Mouse (Mus musculus): ENCODE measurements around the gene Cebpzos. TPM values are rescaled to one million over a fixed set of nuclear protein-coding genes. Genes with fewer than 3 reads are reported as not detected.

Cebpzos gene
- polyA plus RNA-seq, 1 experiment from 2014 or later: 113 TPM

- no peaks in the 10 kb centered on the region for H3K9me3 ChIP-seq (ENCODE audit: control insufficient read depth)
- H3K27me3 ChIP-seq (replicated peaks; ENCODE audit: control insufficient read depth, insufficient read depth, low read length): no peaks in the 10 kb centered on the region
- ATAC-seq: no peak
- peak overlapping the region; percentile 61 for H3K4me3 ChIP-seq (ENCODE audit: low read depth, low read length)
- H3K36me3 ChIP-seq (ENCODE audit: control insufficient read depth, insufficient read depth): peaks cover 39% of the 10 kb centered on the region
- no peaks in the 10 kb centered on the region for H3K4me1 ChIP-seq (replicated peaks; ENCODE audit: control insufficient read depth, insufficient read depth, low read length)
- H3K9ac ChIP-seq (ENCODE audit: low read depth, low read length): peak overlapping the region; percentile 68
- peak overlapping the region; percentile 78 for H3K4me2 ChIP-seq (replicated peaks; ENCODE audit: low read depth)
- WGBS: 77% methylated on average over 2 of the region's 2 CpGs
- TF ChIP-seq CTCF (IDR thresholded peaks at IDR 0.05; ENCODE audit: low read depth): no peak
- no peak overlapping the region for H3K27ac ChIP-seq (ENCODE audit: low read depth, low read length)
These were observed 19.6 kb downstream of the Cebpzos start for GRCm38 (mm10) chr17:78935857-78936256.

GRCm38 (mm10) chr17:78936466-78937228, 20.3 kb downstream of the Cebpzos start, which contains the start of the genes Cebpz and Ndufaf7:
Gene Cebpz, minus strand, starts transcription at chr17:78937066.
Gene Ndufaf7, plus strand, starts transcription at chr17:78937136.
- Histone ChIP-seq H3K9ac (ENCODE audit: low read depth, low read length) (peak within 1 kb of the TSS; percentile 68), H3K4me3 (ENCODE audit: low read depth, low read length) (peak within 1 kb of the TSS; percentile 61), H3K27me3 (replicated peaks; ENCODE audit: control insufficient read depth, insufficient read depth, low read length) (no peaks in the 10 kb centered on the region), H3K36me3 (ENCODE audit: control insufficient read depth, insufficient read depth) (peaks cover 35% of the 10 kb centered on the region), H3K9me3 (ENCODE audit: control insufficient read depth) (no peaks in the 10 kb centered on the region), H3K4me2 (replicated peaks; ENCODE audit: low read depth) (peak within 1 kb of the TSS; percentile 78), H3K4me1 (replicated peaks; ENCODE audit: control insufficient read depth, insufficient read depth, low read length) (no peaks in the 10 kb centered on the region), H3K27ac (ENCODE audit: low read depth, low read length) (peak within 1 kb of the TSS; percentile 9; the same call in 1 of the 2 replicates)
- TF ChIP-seq CTCF (IDR thresholded peaks at IDR 0.05; ENCODE audit: low read depth): no peak
- WGBS: under 1% methylated on average over 45 of the region's 45 CpGs
- peak; percentile 100 for ATAC-seq

GRCm38 (mm10) chr17:78937229-78937853, 21.0 kb downstream of the Cebpzos start:
- Histone ChIP-seq H3K9ac (ENCODE audit: low read depth, low read length) (peak overlapping the region; percentile 68), H3K4me3 (ENCODE audit: low read depth, low read length) (peak overlapping the region; percentile 61), H3K4me2 (replicated peaks; ENCODE audit: low read depth) (peak overlapping the region; percentile 78), H3K9me3 (ENCODE audit: control insufficient read depth) (no peaks in the 10 kb centered on the region), H3K36me3 (ENCODE audit: control insufficient read depth, insufficient read depth) (peaks cover 33% of the 10 kb centered on the region), H3K27me3 (replicated peaks; ENCODE audit: control insufficient read depth, insufficient read depth, low read length) (no peaks in the 10 kb centered on the region), H3K4me1 (replicated peaks; ENCODE audit: control insufficient read depth, insufficient read depth, low read length) (no peaks in the 10 kb centered on the region), H3K27ac (ENCODE audit: low read depth, low read length) (no peak overlapping the region)
- no peak; the same call in none of the 2 replicates for ATAC-seq
- 4% methylated on average over 26 of the region's 26 CpGs for WGBS
- TF ChIP-seq CTCF (IDR thresholded peaks at IDR 0.05; ENCODE audit: low read depth): no peak

- no peak for ATAC-seq
- Histone ChIP-seq H3K36me3 (ENCODE audit: control insufficient read depth, insufficient read depth) (peaks cover 34% of the 10 kb centered on the region; the same call in 1 of the 2 replicates), H3K9ac (ENCODE audit: low read depth, low read length) (no peak overlapping the region), H3K9me3 (ENCODE audit: control insufficient read depth) (no peaks in the 10 kb centered on the region), H3K27me3 (replicated peaks; ENCODE audit: control insufficient read depth, insufficient read depth, low read length) (no peaks in the 10 kb centered on the region), H3K27ac (ENCODE audit: low read depth, low read length) (no peak overlapping the region), H3K4me3 (ENCODE audit: low read depth, low read length) (no peak overlapping the region), H3K4me2 (replicated peaks; ENCODE audit: low read depth) (no peak overlapping the region), H3K4me1 (replicated peaks; ENCODE audit: control insufficient read depth, insufficient read depth, low read length) (no peaks in the 10 kb centered on the region)
- TF ChIP-seq CTCF (IDR thresholded peaks at IDR 0.05; ENCODE audit: low read depth): no peak
- 90% methylated on average over 4 of the region's 4 CpGs for WGBS
These were observed 22.6 kb downstream of the Cebpzos start for GRCm38 (mm10) chr17:78938927-78939326.

GRCm38 (mm10) chr17:78942579-78942978, 26.3 kb downstream of the Cebpzos start:
- Histone ChIP-seq H3K9me3 (ENCODE audit: control insufficient read depth) (no peaks in the 10 kb centered on the region), H3K36me3 (ENCODE audit: control insufficient read depth, insufficient read depth) (peaks cover 45% of the 10 kb centered on the region), H3K9ac (ENCODE audit: low read depth, low read length) (no peak overlapping the region), H3K4me2 (replicated peaks; ENCODE audit: low read depth) (no peak overlapping the region), H3K4me1 (replicated peaks; ENCODE audit: control insufficient read depth, insufficient read depth, low read length) (no peaks in the 10 kb centered on the region), H3K27me3 (replicated peaks; ENCODE audit: control insufficient read depth, insufficient read depth, low read length) (no peaks in the 10 kb centered on the region), H3K4me3 (ENCODE audit: low read depth, low read length) (no peak overlapping the region), H3K27ac (ENCODE audit: low read depth, low read length) (no peak overlapping the region)
- no peak for TF ChIP-seq CTCF (IDR thresholded peaks at IDR 0.05; ENCODE audit: low read depth)
- WGBS: 59% methylated on average over 11 of the region's 11 CpGs
- ATAC-seq: no peak

DNA sequence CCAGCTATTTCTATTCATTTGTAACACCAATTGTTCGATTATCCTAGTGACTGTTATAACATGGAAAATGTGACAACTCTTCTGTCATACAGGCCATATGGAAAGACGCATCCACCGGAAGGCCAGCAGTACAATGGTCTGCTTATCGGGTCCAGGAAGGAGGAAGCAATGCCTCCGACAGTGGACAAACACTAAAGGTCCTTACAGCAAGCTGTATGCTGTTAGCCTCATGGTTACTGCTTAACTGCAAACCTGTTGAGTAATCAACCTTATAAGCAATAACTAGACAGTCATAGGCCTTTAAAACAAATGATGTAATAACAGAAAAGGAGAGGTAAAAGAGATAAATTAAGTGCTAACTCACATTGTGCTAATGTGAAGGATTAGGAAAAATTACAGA, 34.9 kb downstream of the Cebpzos start:
- Histone ChIP-seq H3K27ac (ENCODE audit: low read depth, low read length) (no peak overlapping the region), H3K9me3 (ENCODE audit: control insufficient read depth) (no peaks in the 10 kb centered on the region), H3K4me3 (ENCODE audit: low read depth, low read length) (no peak overlapping the region), H3K4me2 (replicated peaks; ENCODE audit: low read depth) (no peak overlapping the region), H3K9ac (ENCODE audit: low read depth, low read length) (no peak overlapping the region), H3K36me3 (ENCODE audit: control insufficient read depth, insufficient read depth) (peaks cover 56% of the 10 kb centered on the region), H3K27me3 (replicated peaks; ENCODE audit: control insufficient read depth, insufficient read depth, low read length) (no peaks in the 10 kb centered on the region), H3K4me1 (replicated peaks; ENCODE audit: control insufficient read depth, insufficient read depth, low read length) (no peaks in the 10 kb centered on the region)
- WGBS: 80% methylated on average over 5 of the region's 5 CpGs
- TF ChIP-seq CTCF (IDR thresholded peaks at IDR 0.05; ENCODE audit: low read depth): no peak
- ATAC-seq: no peak
